Mouse (Mus musculus): ENCODE results near the gene Naaladl2. TPM values are rescaled to one million over a fixed set of nuclear protein-coding genes. Genes with fewer than 3 reads are reported as not detected.

Naaladl2 gene
- polyA plus RNA-seq, 1 experiment from 2014 or later = 1.0 TPM

GRCm38 (mm10) chr3:24001741-24002140 is 1142.3 kb downstream of the Naaladl2 start:
- ATAC-seq (ENCODE audit: low FRiP score) = no peak
- Histone ChIP-seq H3K27ac (replicated peaks) (no peak overlapping the region), H3K27me3 (replicated peaks) (no peaks in the 10 kb centered on the region), H3K9me3 (replicated peaks) (no peaks in the 10 kb centered on the region), H3K4me3 (replicated peaks) (no peak overlapping the region), H3K36me3 (no peaks in the 10 kb centered on the region), H3K4me1 (no peaks in the 10 kb centered on the region), H3K4me2 (no peak overlapping the region), H3K9ac (replicated peaks) (no peak overlapping the region)
- WGBS = 88% methylated on average over 1 of the region's 1 CpGs

DNA sequence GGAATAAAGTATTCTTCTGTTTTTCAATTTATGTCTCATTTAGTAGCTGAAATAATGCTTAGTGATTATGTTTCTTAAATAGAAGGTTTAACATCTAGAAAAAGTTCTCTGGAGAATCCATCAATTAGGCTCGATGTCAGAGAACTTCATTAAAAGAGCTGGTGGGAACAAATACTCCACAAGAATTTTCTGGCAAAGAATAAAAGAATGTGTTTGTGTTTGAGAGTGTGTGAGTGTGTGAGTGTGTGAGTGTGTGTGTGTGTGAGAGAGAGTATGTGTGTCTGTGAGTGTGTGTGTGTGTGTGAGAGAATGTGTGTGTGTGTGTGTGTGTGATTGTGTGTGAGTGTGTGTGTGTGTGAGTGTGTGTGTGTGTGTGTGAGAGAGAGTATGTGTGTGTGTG is 1170.3 kb downstream of the Naaladl2 start:
- Histone ChIP-seq H3K4me1 (no peaks in the 10 kb centered on the region), H3K27me3 (replicated peaks) (no peaks in the 10 kb centered on the region), H3K9ac (replicated peaks) (no peak overlapping the region), H3K9me3 (replicated peaks) (no peaks in the 10 kb centered on the region), H3K27ac (replicated peaks) (no peak overlapping the region), H3K4me3 (replicated peaks) (no peak overlapping the region), H3K36me3 (no peaks in the 10 kb centered on the region), H3K4me2 (no peak overlapping the region)
- no peak for ATAC-seq (ENCODE audit: low FRiP score)
- WGBS = 80% methylated on average over 1 of the region's 1 CpGs

DNA sequence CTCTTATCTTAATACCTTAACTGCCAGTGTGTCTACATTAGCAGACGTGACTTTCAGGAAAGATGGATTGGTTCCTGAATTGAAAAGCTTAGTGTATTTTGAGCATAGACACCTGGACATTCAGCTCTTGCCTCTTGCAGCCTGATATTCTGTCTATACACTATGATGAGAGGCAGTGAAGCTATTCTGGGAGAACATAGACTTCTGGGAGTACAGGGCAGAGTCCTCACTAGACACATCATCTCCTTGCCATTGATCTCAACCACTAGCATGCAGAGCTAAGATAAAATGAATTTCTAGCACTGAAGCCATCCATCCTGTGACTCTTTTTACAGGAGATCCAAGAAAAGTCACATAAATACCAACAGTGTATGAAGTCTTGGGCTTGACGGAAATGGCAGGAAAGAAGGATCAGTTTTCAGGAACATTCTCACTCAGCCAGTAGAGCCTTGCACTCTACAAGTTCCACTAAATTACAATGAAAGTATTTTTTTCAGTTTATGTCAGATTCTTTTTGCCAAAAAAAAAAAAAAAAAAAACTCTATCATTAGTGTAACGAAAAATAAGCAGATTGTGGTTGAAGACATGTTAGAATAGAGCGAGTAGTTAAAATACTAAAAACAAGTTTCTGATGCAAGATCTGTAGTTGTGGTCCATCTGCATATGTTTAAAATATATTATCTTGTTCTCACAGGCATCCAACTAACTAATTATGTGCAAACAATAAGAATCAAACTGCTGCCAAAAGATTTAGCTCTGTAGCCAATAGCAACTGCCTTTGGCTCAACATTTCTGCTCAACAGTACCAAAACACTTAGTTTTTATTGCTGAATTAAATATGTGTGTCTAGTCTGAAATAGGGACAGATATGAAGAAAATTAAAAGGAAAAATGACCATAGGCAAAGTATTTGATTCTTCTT is 1171.1 kb downstream of the Naaladl2 start:
- Histone ChIP-seq H3K27me3 (replicated peaks) (no peaks in the 10 kb centered on the region), H3K9me3 (replicated peaks) (no peaks in the 10 kb centered on the region), H3K4me3 (replicated peaks) (no peak overlapping the region), H3K4me1 (no peaks in the 10 kb centered on the region), H3K36me3 (no peaks in the 10 kb centered on the region), H3K4me2 (no peak overlapping the region), H3K27ac (replicated peaks) (no peak overlapping the region), H3K9ac (replicated peaks) (no peak overlapping the region)
- 90% methylated on average over 4 of the region's 4 CpGs for WGBS
- no peak for ATAC-seq (ENCODE audit: low FRiP score)

DNA sequence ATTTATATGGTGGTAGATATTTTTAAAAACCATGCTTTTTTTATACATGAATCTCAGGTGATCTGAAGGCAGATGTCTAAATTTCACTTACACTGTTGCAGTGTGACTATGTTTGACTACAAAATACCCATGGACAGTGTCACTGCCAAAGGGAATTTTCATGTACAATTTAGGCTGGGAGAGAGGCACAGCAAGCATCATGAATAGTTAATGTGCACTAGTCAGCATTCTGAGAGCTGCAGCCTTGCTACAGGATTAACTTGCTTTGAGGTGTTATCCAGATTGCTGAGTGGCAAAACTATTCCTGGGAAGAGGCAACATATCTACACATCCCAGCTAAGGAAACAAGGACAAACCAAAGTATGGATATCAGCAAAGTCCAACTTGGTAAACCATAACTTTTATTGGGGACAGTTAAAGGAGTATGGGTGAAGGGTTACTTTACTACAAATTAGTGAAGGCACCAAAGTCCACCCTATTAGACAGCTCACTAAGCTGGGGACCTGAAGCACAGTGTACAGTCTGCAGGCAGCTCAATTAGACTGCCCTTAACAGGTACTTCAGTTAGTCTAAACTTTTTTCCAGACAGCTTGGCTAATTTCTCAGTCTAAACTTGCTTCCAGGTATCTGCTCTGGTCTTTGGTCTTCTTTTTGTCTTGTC is 1181.0 kb downstream of the Naaladl2 start:
- Histone ChIP-seq H3K9ac (replicated peaks) (no peak overlapping the region), H3K4me1 (no peaks in the 10 kb centered on the region), H3K27me3 (replicated peaks) (no peaks in the 10 kb centered on the region), H3K4me3 (replicated peaks) (no peak overlapping the region), H3K9me3 (replicated peaks) (no peaks in the 10 kb centered on the region), H3K27ac (replicated peaks) (no peak overlapping the region), H3K36me3 (no peaks in the 10 kb centered on the region), H3K4me2 (no peak overlapping the region)
- no peak for ATAC-seq (ENCODE audit: low FRiP score)

DNA sequence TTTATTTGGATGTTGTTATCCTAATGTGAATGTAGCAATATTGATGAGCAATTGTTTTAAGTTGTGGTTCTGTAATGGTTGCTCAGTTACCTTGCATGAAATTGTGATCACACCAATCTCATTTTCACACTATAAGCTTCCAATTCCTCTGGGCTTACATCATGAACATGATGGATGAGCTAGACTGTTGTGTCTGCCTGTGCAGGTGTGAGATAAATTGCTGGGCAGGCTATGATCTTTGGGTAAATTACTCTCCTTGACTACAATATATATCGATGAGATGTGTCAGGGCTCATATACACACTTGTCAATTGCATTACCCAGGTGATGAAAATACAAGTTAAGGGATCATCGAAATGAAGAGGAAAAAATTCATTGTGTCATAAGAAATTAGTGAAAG is 1197.9 kb downstream of the Naaladl2 start:
- Histone ChIP-seq H3K36me3 (no peaks in the 10 kb centered on the region), H3K4me1 (no peaks in the 10 kb centered on the region), H3K4me3 (replicated peaks) (no peak overlapping the region), H3K9ac (replicated peaks) (no peak overlapping the region), H3K27me3 (replicated peaks) (no peaks in the 10 kb centered on the region), H3K9me3 (replicated peaks) (no peaks in the 10 kb centered on the region), H3K4me2 (no peak overlapping the region), H3K27ac (replicated peaks) (no peak overlapping the region)
- WGBS = 70% methylated on average over 2 of the region's 2 CpGs
- ATAC-seq (ENCODE audit: low FRiP score) = no peak

GRCm38 (mm10) chr3:23937299-23937698 is 1206.8 kb downstream of the Naaladl2 start:
- no peak overlapping the region for H3K27ac ChIP-seq (replicated peaks)
- H3K27me3 ChIP-seq (replicated peaks) = no peaks in the 10 kb centered on the region
- H3K36me3 ChIP-seq = no peaks in the 10 kb centered on the region
- 0 out of 2 replicates have a peak, but pooled peaks cover 2% of the 10 kb centered on the region for H3K4me1 ChIP-seq
- H3K4me2 ChIP-seq = no peak overlapping the region
- no peak overlapping the region for H3K9ac ChIP-seq (replicated peaks)
- 29% methylated on average over 5 of the region's 5 CpGs for WGBS
- no peak overlapping the region for H3K4me3 ChIP-seq (replicated peaks)
- H3K9me3 ChIP-seq (replicated peaks) = no peaks in the 10 kb centered on the region
- peak; percentile 65; the same call in 1 of the 2 replicates for ATAC-seq (ENCODE audit: low FRiP score)

GRCm38 (mm10) chr3:23928097-23928496 is 1216.0 kb downstream of the Naaladl2 start:
- no peak overlapping the region for H3K9ac ChIP-seq (replicated peaks)
- ATAC-seq (ENCODE audit: low FRiP score) = no peak
- H3K27me3 ChIP-seq (replicated peaks) = no peaks in the 10 kb centered on the region
- H3K4me3 ChIP-seq (replicated peaks) = no peak overlapping the region
- H3K4me1 ChIP-seq = no peaks in the 10 kb centered on the region
- WGBS = 93% methylated on average over 4 of the region's 4 CpGs
- H3K9me3 ChIP-seq (replicated peaks) = no peaks in the 10 kb centered on the region
- H3K36me3 ChIP-seq = no peaks in the 10 kb centered on the region
- H3K4me2 ChIP-seq = no peak overlapping the region
- H3K27ac ChIP-seq (replicated peaks) = no peak overlapping the region

DNA sequence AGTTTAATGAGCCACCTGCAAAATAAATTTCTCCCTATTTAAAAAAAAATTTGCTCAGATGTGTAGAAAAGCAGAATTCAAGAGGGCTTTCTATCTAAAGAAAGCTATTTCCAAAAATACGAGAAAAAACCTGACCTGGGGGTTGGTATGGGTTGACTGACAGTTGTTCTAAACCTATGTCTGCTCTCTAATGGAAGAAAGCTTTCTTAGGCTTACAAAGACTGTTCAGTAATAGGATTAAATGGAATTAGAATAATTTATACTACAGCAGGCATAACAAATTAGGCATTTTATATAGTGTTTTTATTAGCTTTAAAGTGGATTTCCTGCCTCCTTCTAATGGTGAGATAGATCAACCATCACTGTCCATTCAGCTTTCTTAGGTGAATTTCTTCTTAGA is 1236.4 kb downstream of the Naaladl2 start:
- no peak overlapping the region for H3K9ac ChIP-seq (replicated peaks)
- no peak overlapping the region for H3K27ac ChIP-seq (replicated peaks)
- H3K4me2 ChIP-seq = no peak overlapping the region
- WGBS = 77% methylated on average over 1 of the region's 1 CpGs
- no peak overlapping the region for H3K4me3 ChIP-seq (replicated peaks)
- H3K27me3 ChIP-seq (replicated peaks) = no peaks in the 10 kb centered on the region
- H3K9me3 ChIP-seq (replicated peaks) = no peaks in the 10 kb centered on the region
- H3K4me1 ChIP-seq = no peaks in the 10 kb centered on the region
- no peaks in the 10 kb centered on the region for H3K36me3 ChIP-seq
- ATAC-seq (ENCODE audit: low FRiP score) = no peak

- Histone ChIP-seq H3K27ac (replicated peaks) (no peak overlapping the region), H3K4me2 (no peak overlapping the region), H3K4me1 (no peaks in the 10 kb centered on the region), H3K27me3 (replicated peaks) (no peaks in the 10 kb centered on the region), H3K9me3 (replicated peaks) (no peaks in the 10 kb centered on the region), H3K4me3 (replicated peaks) (no peak overlapping the region), H3K36me3 (no peaks in the 10 kb centered on the region), H3K9ac (replicated peaks) (no peak overlapping the region)
- no peak for ATAC-seq (ENCODE audit: low FRiP score)
- whole genome bisulfite sequencing = 92% methylated on average over 1 of the region's 1 CpGs
Observed at GRCm38 (mm10) chr3:23865688-23866087, 1278.4 kb downstream of the Naaladl2 start.

GRCm38 (mm10) chr3:23857275-23857674 is 1286.8 kb downstream of the Naaladl2 start:
- 74% methylated on average over 1 of the region's 1 CpGs for WGBS
- Histone ChIP-seq H3K9me3 (replicated peaks) (no peaks in the 10 kb centered on the region), H3K36me3 (no peaks in the 10 kb centered on the region), H3K9ac (replicated peaks) (no peak overlapping the region), H3K27me3 (replicated peaks) (no peaks in the 10 kb centered on the region), H3K27ac (replicated peaks) (no peak overlapping the region), H3K4me1 (no peaks in the 10 kb centered on the region), H3K4me2 (no peak overlapping the region), H3K4me3 (replicated peaks) (no peak overlapping the region)
- no peak for ATAC-seq (ENCODE audit: low FRiP score)

- Histone ChIP-seq H3K4me2 (no peak overlapping the region), H3K4me1 (no peaks in the 10 kb centered on the region), H3K27me3 (replicated peaks) (no peaks in the 10 kb centered on the region), H3K9ac (replicated peaks) (no peak overlapping the region), H3K4me3 (replicated peaks) (no peak overlapping the region), H3K9me3 (replicated peaks) (no peaks in the 10 kb centered on the region), H3K36me3 (no peaks in the 10 kb centered on the region), H3K27ac (replicated peaks) (no peak overlapping the region)
- no peak for ATAC-seq (ENCODE audit: low FRiP score)
Observed at GRCm38 (mm10) chr3:23817585-23817984, 1326.5 kb downstream of the Naaladl2 start.

DNA sequence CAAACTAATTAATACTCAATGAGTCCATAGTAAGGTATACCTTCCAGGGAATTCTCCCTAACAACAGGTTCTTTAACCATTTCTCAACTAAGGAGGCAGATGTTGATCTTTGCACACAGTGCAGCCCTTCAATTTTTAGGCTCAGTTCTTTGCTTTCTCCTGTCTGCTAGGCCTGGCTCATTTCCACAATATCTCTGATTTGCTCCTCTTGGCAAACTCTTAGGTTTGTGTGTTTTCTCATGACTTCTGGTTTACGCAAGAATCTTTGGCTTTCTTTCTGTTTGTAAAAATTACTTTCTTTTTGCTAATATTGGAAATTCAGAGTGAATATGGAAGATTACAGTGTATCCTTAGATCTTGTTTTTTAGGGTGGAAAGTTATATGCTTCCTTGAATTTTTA is 1385.3 kb downstream of the Naaladl2 start:
- Histone ChIP-seq H3K9me3 (replicated peaks) (no peaks in the 10 kb centered on the region; the same call in 1 of the 2 replicates), H3K27ac (replicated peaks) (no peak overlapping the region), H3K4me3 (replicated peaks) (no peak overlapping the region), H3K4me1 (no peaks in the 10 kb centered on the region), H3K36me3 (no peaks in the 10 kb centered on the region), H3K9ac (replicated peaks) (no peak overlapping the region), H3K27me3 (replicated peaks) (no peaks in the 10 kb centered on the region), H3K4me2 (no peak overlapping the region)
- ATAC-seq (ENCODE audit: low FRiP score) = no peak
- WGBS = 92% methylated on average over 1 of the region's 1 CpGs
